Mouse (Mus musculus): ENCODE results near the gene Sh3pxd2b. TPM values are rescaled to one million over a fixed set of nuclear protein-coding genes. Genes with fewer than 3 reads are reported as not detected.

The Sh3pxd2b gene
- polyA plus RNA-seq, 1 experiment: 48.4 TPM

GRCm38 (mm10) chr11:32309928-32310327, 37.7 kb upstream of the Sh3pxd2b start:
- TF ChIP-seq POLR2A (IDR thresholded peaks at IDR 0.05; ENCODE audit: borderline replicate concordance, extremely low read depth, insufficient read depth, insufficient read length, poor library complexity, severe bottlenecking) (no peak), CTCF (IDR thresholded peaks at IDR 0.05; ENCODE audit: borderline replicate concordance, extremely low read depth, insufficient read depth, insufficient read length) (no peak)
- no peak for DNase-seq (ENCODE audit: low read depth)

DNA sequence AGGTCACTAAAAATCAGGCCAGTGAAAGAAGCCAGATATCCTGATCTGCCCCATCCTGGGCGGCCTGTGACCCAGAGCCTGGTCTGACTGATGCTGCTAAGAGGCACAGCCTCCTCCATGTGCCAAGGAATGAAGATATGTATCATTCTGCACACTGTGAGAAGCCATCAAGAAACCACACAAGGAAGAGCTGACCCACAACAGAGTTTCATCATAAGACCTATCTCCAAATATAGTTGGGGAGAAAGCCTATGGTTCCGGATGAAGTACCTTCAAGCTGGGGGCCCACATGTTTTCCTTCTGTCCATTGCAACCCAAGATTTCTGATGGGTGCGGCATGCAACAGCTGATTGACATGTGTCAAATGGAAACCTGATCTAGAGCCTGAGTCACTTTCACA, 31.6 kb upstream of the Sh3pxd2b start:
- no peak for TF ChIP-seq POLR2A (IDR thresholded peaks at IDR 0.05; ENCODE audit: borderline replicate concordance, extremely low read depth, insufficient read depth, insufficient read length, poor library complexity, severe bottlenecking)
- no peak for TF ChIP-seq CTCF (IDR thresholded peaks at IDR 0.05; ENCODE audit: borderline replicate concordance, extremely low read depth, insufficient read depth, insufficient read length)
- DNase-seq (ENCODE audit: low read depth): no peak

GRCm38 (mm10) chr11:32320507-32321195, 27.0 kb upstream of the Sh3pxd2b start:
- no peak for TF ChIP-seq POLR2A (IDR thresholded peaks at IDR 0.05; ENCODE audit: borderline replicate concordance, extremely low read depth, insufficient read depth, insufficient read length, poor library complexity, severe bottlenecking)
- TF ChIP-seq CTCF (IDR thresholded peaks at IDR 0.05; ENCODE audit: borderline replicate concordance, extremely low read depth, insufficient read depth, insufficient read length): no peak
- no peak for DNase-seq (ENCODE audit: low read depth)

- peak; percentile 69 for DNase-seq (ENCODE audit: low read depth)
- TF ChIP-seq POLR2A (IDR thresholded peaks at IDR 0.05; ENCODE audit: borderline replicate concordance, extremely low read depth, insufficient read depth, insufficient read length, poor library complexity, severe bottlenecking): no peak
- peak; percentile 71 for TF ChIP-seq CTCF (IDR thresholded peaks at IDR 0.05; ENCODE audit: borderline replicate concordance, extremely low read depth, insufficient read depth, insufficient read length)
Observed at GRCm38 (mm10) chr11:32321196-32321565, 26.4 kb upstream of the Sh3pxd2b start.

DNA sequence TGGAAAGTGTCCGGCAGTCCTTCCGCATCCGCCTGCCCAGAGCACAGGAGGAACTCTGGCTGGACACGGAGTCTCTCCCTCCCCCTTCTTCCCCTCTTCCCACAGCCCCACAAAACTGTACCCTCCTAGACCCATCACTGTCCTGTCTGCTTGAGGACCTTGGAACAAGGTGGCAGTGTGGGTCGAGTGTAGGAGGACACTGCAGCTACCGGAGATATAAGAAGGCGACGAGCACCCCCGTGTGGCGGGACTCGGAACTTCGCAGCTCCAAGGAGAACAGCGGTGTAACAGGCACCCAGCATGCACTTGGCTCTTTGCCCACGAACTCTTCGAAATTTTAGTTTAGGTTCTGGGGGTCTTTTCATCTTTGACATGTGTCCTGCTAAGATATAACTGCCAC, 23.0 kb upstream of the Sh3pxd2b start:
- peak; percentile 89 for DNase-seq (ENCODE audit: low read depth)
- TF ChIP-seq POLR2A (IDR thresholded peaks at IDR 0.05; ENCODE audit: borderline replicate concordance, extremely low read depth, insufficient read depth, insufficient read length, poor library complexity, severe bottlenecking) (no peak), CTCF (IDR thresholded peaks at IDR 0.05; ENCODE audit: borderline replicate concordance, extremely low read depth, insufficient read depth, insufficient read length) (peak; percentile 97)

- no peak for TF ChIP-seq POLR2A (IDR thresholded peaks at IDR 0.05; ENCODE audit: borderline replicate concordance, extremely low read depth, insufficient read depth, insufficient read length, poor library complexity, severe bottlenecking)
- peak; percentile 62 for DNase-seq (ENCODE audit: low read depth)
Observed at GRCm38 (mm10) chr11:32331075-32331474, 16.5 kb upstream of the Sh3pxd2b start.

GRCm38 (mm10) chr11:32331861-32332260, 15.8 kb upstream of the Sh3pxd2b start:
- TF ChIP-seq CTCF (IDR thresholded peaks at IDR 0.05; ENCODE audit: borderline replicate concordance, extremely low read depth, insufficient read depth, insufficient read length) (no peak), POLR2A (IDR thresholded peaks at IDR 0.05; ENCODE audit: borderline replicate concordance, extremely low read depth, insufficient read depth, insufficient read length, poor library complexity, severe bottlenecking) (no peak)

DNA sequence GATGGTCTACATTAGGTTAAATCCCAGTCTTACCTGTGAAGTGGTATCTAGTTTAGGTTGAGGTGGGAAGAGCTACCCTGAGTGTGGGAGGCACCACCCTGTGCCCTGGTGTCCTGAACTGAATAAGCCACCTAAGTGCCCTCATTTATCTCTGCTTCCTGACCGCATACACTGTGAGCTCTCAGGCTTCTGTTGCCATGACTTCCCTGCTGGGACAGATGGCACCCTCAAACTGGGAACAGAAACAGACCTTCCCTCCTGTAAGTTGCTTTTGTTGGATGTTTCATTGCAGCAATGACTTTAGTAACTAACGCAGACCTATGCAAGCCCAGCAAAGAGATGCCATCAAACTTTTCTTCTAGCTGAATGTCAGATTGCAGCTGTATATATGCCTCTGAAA, 14.4 kb upstream of the Sh3pxd2b start:
- no peak for TF ChIP-seq CTCF (IDR thresholded peaks at IDR 0.05; ENCODE audit: borderline replicate concordance, extremely low read depth, insufficient read depth, insufficient read length)
- TF ChIP-seq POLR2A (IDR thresholded peaks at IDR 0.05; ENCODE audit: borderline replicate concordance, extremely low read depth, insufficient read depth, insufficient read length, poor library complexity, severe bottlenecking): no peak
- DNase-seq (ENCODE audit: low read depth): no peak

More at GRCm38 (mm10) chr11:32331861-32332260, 15.8 kb upstream of the Sh3pxd2b start:
- DNase-seq (ENCODE audit: low read depth): peak; percentile 60

DNA sequence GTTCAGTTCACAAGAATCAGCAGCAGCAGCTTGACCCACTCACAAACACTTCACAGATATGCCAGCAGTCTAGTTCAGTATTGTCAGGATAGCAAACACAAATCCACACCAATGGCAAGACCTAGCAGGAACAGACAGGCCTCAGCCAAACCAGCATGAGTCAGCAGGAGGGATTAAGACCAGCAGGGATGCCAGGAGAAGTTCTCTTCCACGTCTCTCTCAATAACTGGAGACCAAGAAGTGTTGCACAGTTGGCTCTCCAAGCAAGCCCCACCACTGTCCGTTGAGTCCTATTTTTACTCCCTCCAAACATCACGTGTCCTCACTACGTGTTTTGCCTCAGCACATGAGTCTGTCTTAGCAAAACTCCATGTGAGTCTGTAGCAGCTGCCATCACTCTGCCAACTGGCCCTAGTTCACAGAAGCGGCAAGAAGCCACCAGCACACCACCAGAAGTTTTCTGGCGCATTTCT, 11.1 kb upstream of the Sh3pxd2b start:
- no peak for DNase-seq (ENCODE audit: low read depth)

DNA sequence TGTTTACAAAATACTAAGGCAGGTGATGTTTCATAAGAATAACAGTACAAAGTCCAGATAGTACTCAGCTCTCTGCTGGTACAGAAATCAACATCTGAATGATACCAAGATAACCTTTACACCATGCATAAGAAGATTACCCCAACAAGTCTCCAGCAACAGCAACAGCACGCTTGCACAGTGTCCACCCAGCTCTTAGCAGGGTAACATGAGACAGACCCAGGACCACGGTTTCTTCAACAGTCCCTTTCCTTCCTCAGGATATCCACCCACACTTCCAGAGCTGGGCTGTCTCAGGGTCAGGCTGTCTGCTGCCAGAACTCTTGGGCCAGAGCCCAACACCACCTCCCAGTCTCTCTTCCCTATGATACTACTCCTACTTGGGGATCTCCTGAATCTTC, 8.5 kb upstream of the Sh3pxd2b start:
- TF ChIP-seq CTCF (IDR thresholded peaks at IDR 0.05; ENCODE audit: borderline replicate concordance, extremely low read depth, insufficient read depth, insufficient read length) (no peak), POLR2A (IDR thresholded peaks at IDR 0.05; ENCODE audit: borderline replicate concordance, extremely low read depth, insufficient read depth, insufficient read length, poor library complexity, severe bottlenecking) (no peak)
- DNase-seq (ENCODE audit: low read depth): no peak

More for the DNA sequence above, 11.1 kb upstream of the Sh3pxd2b start:
- TF ChIP-seq POLR2A (IDR thresholded peaks at IDR 0.05; ENCODE audit: borderline replicate concordance, extremely low read depth, insufficient read depth, insufficient read length, poor library complexity, severe bottlenecking) (no peak), CTCF (IDR thresholded peaks at IDR 0.05; ENCODE audit: borderline replicate concordance, extremely low read depth, insufficient read depth, insufficient read length) (no peak)

- TF ChIP-seq POLR2A (IDR thresholded peaks at IDR 0.05; ENCODE audit: borderline replicate concordance, extremely low read depth, insufficient read depth, insufficient read length, poor library complexity, severe bottlenecking) (no peak), CTCF (IDR thresholded peaks at IDR 0.05; ENCODE audit: borderline replicate concordance, extremely low read depth, insufficient read depth, insufficient read length) (peak; percentile 84)
- peak; percentile 67 for DNase-seq (ENCODE audit: low read depth)
Observed at GRCm38 (mm10) chr11:32340476-32341473, 6.8 kb upstream of the Sh3pxd2b start.
